Mouse (Mus musculus): ENCODE results near the gene Clca4b.

- TF ChIP-seq MYOD1 (IDR thresholded peaks at IDR 0.05; ENCODE audit: control insufficient read depth in 1 of 3, insufficient read length in 2 of 3, low read depth in 2 of 3): no peak
- no peak for TF ChIP-seq MAX (IDR thresholded peaks at IDR 0.05; ENCODE audit: low read depth)
- no peak for TF ChIP-seq SRF (IDR thresholded peaks at IDR 0.05; ENCODE audit: control insufficient read depth, insufficient read length, low read depth)
- TF ChIP-seq USF1 (IDR thresholded peaks at IDR 0.05; ENCODE audit: low read depth): no peak
- no peak for TF ChIP-seq POLR2A (IDR thresholded peaks at IDR 0.05; ENCODE audit: insufficient read length, low read depth)
Observed at GRCm38 (mm10) chr3:144897042-144897678, 35.2 kb downstream of the Clca4b start.
